Comparison of ENCODE assay signal across 20 mouse cellular contexts in the genomic region with DNA sequence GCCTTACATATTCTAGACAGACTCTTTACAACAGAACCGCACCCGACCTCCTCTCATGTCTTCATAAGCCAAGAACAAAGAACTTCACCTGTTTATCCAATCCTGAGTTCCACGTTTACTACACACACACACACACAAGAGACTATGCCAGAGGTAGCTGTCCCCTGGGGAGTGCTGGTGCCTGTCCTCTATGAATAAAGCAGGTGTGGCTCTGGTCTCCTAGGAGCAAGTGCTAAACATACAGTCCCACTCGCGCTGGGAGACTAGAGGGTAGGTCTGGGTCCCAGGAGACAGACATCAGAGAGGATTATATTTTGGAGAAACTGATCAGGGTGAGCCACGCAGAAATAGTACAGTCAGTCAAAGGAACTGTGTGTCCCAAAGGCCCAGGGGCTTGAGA. TPM values are rescaled to one million over a fixed set of nuclear protein-coding genes. Genes with fewer than 3 reads are reported as not detected.
DNase-seq lines count a peak whose midpoint lies in the region; ATAC-seq lines count a peak whose summit lies in the region.
"Had no signal": no experiment of that assay in that cellular context is flagged by ENCODE, and none has a peak within 500 bp of the region (broad histone marks: within the 10 kb centered on the region; RNA-seq: fewer than 3 reads in every experiment).

No protein-coding gene starts in this region.

- peak; percentile 76; the same call in 1 of the 2 replicates for ATAC-seq in embryonic facial prominence, embryonic 14.5 days (ENCODE audit: low read depth)
- ATAC-seq in embryonic facial prominence, embryonic 15.5 days (ENCODE audit: insufficient number of reproducible peaks, low FRiP score, low TSS enrichment, low read depth), result peak; percentile 63; the same call in 1 of the 2 replicates
- no peak for ATAC-seq in hindbrain, embryonic 16.5 days
- no peak for ATAC-seq in midbrain, embryonic 16.5 days
- ATAC-seq: activated CD4-positive, CD25-positive, alpha-beta regulatory T cell, adult 4 months; CD4-positive, CD25-positive, alpha-beta regulatory T cell, adult 4 months; Patski had no signal

- H3K27me3 ChIP-seq in embryonic facial prominence, embryonic 14.5 days (replicated peaks; ENCODE audit: control insufficient read depth, insufficient read depth, low read length), result no peaks in the 10 kb centered on the region
- no peaks in the 10 kb centered on the region; the same call in 1 of the 2 replicates for H3K27me3 ChIP-seq in embryonic facial prominence, embryonic 10.5 days (replicated peaks; ENCODE audit: low read depth, poor library complexity, severe bottlenecking)
- no peaks in the 10 kb centered on the region for H3K27me3 ChIP-seq in embryonic facial prominence, embryonic 15.5 days
- H3K27me3 ChIP-seq in hindbrain, embryonic 16.5 days (replicated peaks; ENCODE audit: control insufficient read depth, insufficient read depth, low read length), result no peaks in the 10 kb centered on the region
- no peaks in the 10 kb centered on the region for H3K27me3 ChIP-seq in midbrain, embryonic 16.5 days (ENCODE audit: control insufficient read depth, insufficient read depth, low read depth, low read length)
- H3K27me3 ChIP-seq: Patski had no signal

- H3K4me2 ChIP-seq in embryonic facial prominence, embryonic 14.5 days (ENCODE audit: low read depth, low read length), result no peak overlapping the region
- no peak overlapping the region for H3K4me2 ChIP-seq in embryonic facial prominence, embryonic 15.5 days (replicated peaks)
- H3K4me2 ChIP-seq in hindbrain, embryonic 16.5 days (ENCODE audit: low read length), result no peak overlapping the region
- H3K4me2 ChIP-seq in midbrain, embryonic 16.5 days (ENCODE audit: low read length), result no peak overlapping the region

- H3K4me3 ChIP-seq in embryonic facial prominence, embryonic 14.5 days (ENCODE audit: low read depth, low read length), result no peak overlapping the region
- H3K4me3 ChIP-seq in embryonic facial prominence, embryonic 10.5 days, result no peak overlapping the region
- H3K4me3 ChIP-seq in embryonic facial prominence, embryonic 15.5 days (replicated peaks), result no peak overlapping the region
- H3K4me3 ChIP-seq in hindbrain, embryonic 16.5 days (ENCODE audit: low read length), result no peak overlapping the region
- H3K4me3 ChIP-seq in midbrain, embryonic 16.5 days (ENCODE audit: low read depth, low read length), result no peak overlapping the region

- no peaks in the 10 kb centered on the region for H3K4me1 ChIP-seq in embryonic facial prominence, embryonic 14.5 days (ENCODE audit: control insufficient read depth, insufficient read depth, low read length)
- peaks cover 10% of the 10 kb centered on the region for H3K4me1 ChIP-seq in embryonic facial prominence, embryonic 10.5 days
- H3K4me1 ChIP-seq in embryonic facial prominence, embryonic 15.5 days, result no peaks in the 10 kb centered on the region
- H3K4me1 ChIP-seq in hindbrain, embryonic 16.5 days (ENCODE audit: control insufficient read depth, insufficient read depth, low read depth, low read length), result no peaks in the 10 kb centered on the region
- no peaks in the 10 kb centered on the region for H3K4me1 ChIP-seq in midbrain, embryonic 16.5 days (ENCODE audit: control insufficient read depth, insufficient read depth, low read length)

- H3K9ac ChIP-seq in embryonic facial prominence, embryonic 14.5 days (ENCODE audit: low read depth, low read length), result no peak overlapping the region; the same call in 1 of the 2 replicates
- no peak overlapping the region for H3K9ac ChIP-seq in embryonic facial prominence, embryonic 15.5 days
- H3K9ac ChIP-seq in hindbrain, embryonic 16.5 days (ENCODE audit: low read depth, low read length), result no peak overlapping the region
- no peak overlapping the region for H3K9ac ChIP-seq in midbrain, embryonic 16.5 days (ENCODE audit: low read depth, low read length)

- H3K9me3 ChIP-seq in embryonic facial prominence, embryonic 14.5 days (ENCODE audit: control insufficient read depth, low read length), result no peaks in the 10 kb centered on the region
- no peaks in the 10 kb centered on the region for H3K9me3 ChIP-seq in embryonic facial prominence, embryonic 10.5 days
- no peaks in the 10 kb centered on the region for H3K9me3 ChIP-seq in embryonic facial prominence, embryonic 15.5 days (replicated peaks)
- H3K9me3 ChIP-seq in hindbrain, embryonic 16.5 days (ENCODE audit: control insufficient read depth, low read length), result no peaks in the 10 kb centered on the region
- no peaks in the 10 kb centered on the region for H3K9me3 ChIP-seq in midbrain, embryonic 16.5 days (replicated peaks; ENCODE audit: control insufficient read depth, low read length, poor library complexity, severe bottlenecking)
- H3K9me3 ChIP-seq: G1E had no signal

- WGBS in embryonic facial prominence, embryonic 14.5 days, result 82% methylated on average over 6 of the region's 6 CpGs
- WGBS in embryonic facial prominence, embryonic 10.5 days, result 88% methylated on average over 6 of the region's 6 CpGs
- 79% methylated on average over 6 of the region's 6 CpGs for WGBS in embryonic facial prominence, embryonic 15.5 days
- WGBS in hindbrain, embryonic 16.5 days, result 84% methylated on average over 6 of the region's 6 CpGs
- 74% methylated on average over 6 of the region's 6 CpGs for WGBS in midbrain, embryonic 16.5 days

- no peak overlapping the region for H3K27ac ChIP-seq in embryonic facial prominence, embryonic 14.5 days (replicated peaks; ENCODE audit: low read depth, low read length)
- H3K27ac ChIP-seq in embryonic facial prominence, embryonic 10.5 days (replicated peaks), result no peak overlapping the region
- no peak overlapping the region for H3K27ac ChIP-seq in embryonic facial prominence, embryonic 15.5 days (replicated peaks)
- no peak overlapping the region for H3K27ac ChIP-seq in hindbrain, embryonic 16.5 days (ENCODE audit: low read depth, low read length)
- H3K27ac ChIP-seq in midbrain, embryonic 16.5 days (ENCODE audit: low read length), result no peak overlapping the region

- H3K36me3 ChIP-seq in embryonic facial prominence, embryonic 14.5 days (ENCODE audit: control insufficient read depth, insufficient read depth, low read length), result no peaks in the 10 kb centered on the region
- H3K36me3 ChIP-seq in embryonic facial prominence, embryonic 10.5 days (replicated peaks), result no peaks in the 10 kb centered on the region
- H3K36me3 ChIP-seq in embryonic facial prominence, embryonic 15.5 days, result no peaks in the 10 kb centered on the region
- no peaks in the 10 kb centered on the region for H3K36me3 ChIP-seq in hindbrain, embryonic 16.5 days (ENCODE audit: control insufficient read depth, insufficient read depth, low read length)
- no peaks in the 10 kb centered on the region for H3K36me3 ChIP-seq in midbrain, embryonic 16.5 days (ENCODE audit: control insufficient read depth, insufficient read depth, low read length)
- H3K36me3 ChIP-seq: G1E had no signal

- DNase-seq in embryonic facial prominence, embryonic 14.5 days (ENCODE audit: low spot score), result peak; percentile 68
- DNase-seq in embryonic facial prominence, embryonic 10.5 days (ENCODE audit: low spot score), result no peak
- peak; percentile 44 for DNase-seq in R1 (ENCODE audit: low read depth, low spot score)
- DNase-seq: adrenal gland, adult 2 months; adrenal gland, adult 8-10 months; adrenal gland, postnatal 10 days; adrenal gland, postnatal 14 days; adrenal gland, postnatal 25 days; adrenal gland, postnatal 36 days; cerebellum, adult 11 months; cerebellum, adult 11-12 months; cerebellum, adult 18-20 months; cerebellum, adult 2 months had no signal

RNA-seq across cellular contexts. Expression of gene Bcl7a, which starts 10.1 kb away (rescaled TPM):
- 19.1 and 19.7 TPM in 2 replicates for polyA plus RNA-seq in embryonic facial prominence, embryonic 14.5 days (2014; fragmentation: Nextera tagmentation; extraction: Ambion mirVana)
- 41.7 and 42.8 TPM in 2 replicates for polyA plus RNA-seq in embryonic facial prominence, embryonic 10.5 days (2016; fragmentation: Nextera tagmentation; extraction: Ambion mirVana)
- 28.9 and 31.0 TPM in 2 replicates for polyA plus RNA-seq in embryonic facial prominence, embryonic 15.5 days (2015; fragmentation: Nextera tagmentation; extraction: Ambion mirVana)
- polyA plus RNA-seq in hindbrain, embryonic 16.5 days (2015; fragmentation: Nextera tagmentation; extraction: Ambion mirVana), result 31.1 and 36.7 TPM in 2 replicates
- 34.1 and 36.7 TPM in 2 replicates for polyA plus RNA-seq in midbrain, embryonic 16.5 days (2015; fragmentation: Nextera tagmentation; extraction: Ambion mirVana)

Comparison
In these comparisons a context has a peak if more than half of its experiments do, and no peak if none do; other contexts are left out.
1. ATAC-seq: peak in embryonic facial prominence, embryonic 14.5 days (single experiment) and embryonic facial prominence, embryonic 15.5 days (single experiment); none in hindbrain, embryonic 16.5 days (single experiment) and midbrain, embryonic 16.5 days (single experiment).